Mouse (Mus musculus): Measurements from ENCODE around the gene Nxpe5. TPM values are rescaled to one million over a fixed set of nuclear protein-coding genes. Genes with fewer than 3 reads are reported as not detected.
A peak's percentile ranks its signal among the peaks of the same experiment; 100 is the strongest.

The Nxpe5 gene
- polyA plus RNA-seq, 1 experiment from 2014 or later = not detected

- no peak overlapping the region for H3K4me3 ChIP-seq
- H3K27ac ChIP-seq = no peak overlapping the region
- H3K9me3 ChIP-seq = no peaks in the 10 kb centered on the region
- no peaks in the 10 kb centered on the region for H3K27me3 ChIP-seq (ENCODE audit: poor library complexity, severe bottlenecking)
- WGBS = 91% methylated on average over 10 of the region's 10 CpGs
- peaks cover 47% of the 10 kb centered on the region for H3K36me3 ChIP-seq (replicated peaks)
- no peak for DNase-seq (ENCODE audit: extremely low spot score, low spot score)
- H3K4me1 ChIP-seq = peaks cover 27% of the 10 kb centered on the region
Observed at GRCm38 (mm10) chr5:138256966-138257584, 31.4 kb downstream of the Nxpe5 start.

DNA sequence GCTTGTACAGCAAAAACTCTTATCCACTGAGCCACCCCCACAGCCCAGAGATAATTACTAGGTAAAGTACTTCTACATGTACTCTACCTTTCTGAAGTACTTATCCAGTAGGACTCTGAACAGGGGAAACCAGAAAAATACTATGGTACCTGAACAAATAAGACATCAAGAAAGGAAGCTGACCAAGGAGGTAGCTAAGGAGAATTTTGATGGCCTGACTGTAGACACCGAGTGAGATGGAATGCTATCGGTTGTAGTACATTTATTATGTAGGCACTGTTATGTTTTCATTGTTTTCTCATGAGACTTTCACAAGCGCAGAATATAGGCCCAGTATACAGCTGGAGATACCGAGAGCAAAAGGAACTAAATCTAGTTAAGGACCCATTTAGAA lies 31.9 kb downstream of the Nxpe5 start:
- Histone ChIP-seq H3K27ac (no peak overlapping the region), H3K4me3 (no peak overlapping the region), H3K27me3 (ENCODE audit: poor library complexity, severe bottlenecking) (no peaks in the 10 kb centered on the region), H3K36me3 (replicated peaks) (peaks cover 52% of the 10 kb centered on the region), H3K4me1 (peaks cover 32% of the 10 kb centered on the region), H3K9me3 (no peaks in the 10 kb centered on the region)
- DNase-seq (ENCODE audit: extremely low spot score, low spot score) = no peak
- WGBS = 95% methylated on average over 4 of the region's 4 CpGs

GRCm38 (mm10) chr5:138258078-138258477 lies 32.4 kb downstream of the Nxpe5 start:
- Histone ChIP-seq H3K27ac (no peak overlapping the region), H3K4me1 (peaks cover 37% of the 10 kb centered on the region), H3K27me3 (ENCODE audit: poor library complexity, severe bottlenecking) (no peaks in the 10 kb centered on the region), H3K36me3 (replicated peaks) (peaks cover 52% of the 10 kb centered on the region), H3K9me3 (no peaks in the 10 kb centered on the region), H3K4me3 (no peak overlapping the region)
- WGBS = 93% methylated on average over 3 of the region's 3 CpGs
- DNase-seq (ENCODE audit: extremely low spot score, low spot score) = no peak

DNA sequence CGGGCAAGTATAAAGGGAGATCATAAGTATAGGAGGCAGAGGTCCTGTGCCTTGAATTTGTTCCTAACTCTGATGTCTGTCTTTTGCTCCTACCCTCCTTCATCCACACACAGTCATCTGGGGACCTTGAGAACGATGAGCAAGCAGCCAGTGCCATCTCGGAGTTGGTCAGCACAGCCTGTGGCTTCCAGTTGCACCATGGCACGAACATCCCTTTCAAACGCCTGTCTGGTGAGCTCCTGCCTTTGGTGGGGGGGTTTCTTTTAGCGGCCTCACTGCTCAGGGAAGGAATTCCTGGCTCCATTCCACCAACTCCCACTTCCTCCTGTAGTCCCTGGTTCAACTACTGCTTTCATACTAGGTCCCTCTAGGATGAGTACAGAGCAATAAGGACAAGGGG lies 32.8 kb downstream of the Nxpe5 start:
- Histone ChIP-seq H3K27me3 (ENCODE audit: poor library complexity, severe bottlenecking) (no peaks in the 10 kb centered on the region), H3K9me3 (no peaks in the 10 kb centered on the region), H3K36me3 (replicated peaks) (peaks cover 52% of the 10 kb centered on the region), H3K4me1 (peaks cover 42% of the 10 kb centered on the region), H3K4me3 (no peak overlapping the region), H3K27ac (no peak overlapping the region)
- DNase-seq (ENCODE audit: extremely low spot score, low spot score) = no peak
- 83% methylated on average over 6 of the region's 6 CpGs for WGBS

DNA sequence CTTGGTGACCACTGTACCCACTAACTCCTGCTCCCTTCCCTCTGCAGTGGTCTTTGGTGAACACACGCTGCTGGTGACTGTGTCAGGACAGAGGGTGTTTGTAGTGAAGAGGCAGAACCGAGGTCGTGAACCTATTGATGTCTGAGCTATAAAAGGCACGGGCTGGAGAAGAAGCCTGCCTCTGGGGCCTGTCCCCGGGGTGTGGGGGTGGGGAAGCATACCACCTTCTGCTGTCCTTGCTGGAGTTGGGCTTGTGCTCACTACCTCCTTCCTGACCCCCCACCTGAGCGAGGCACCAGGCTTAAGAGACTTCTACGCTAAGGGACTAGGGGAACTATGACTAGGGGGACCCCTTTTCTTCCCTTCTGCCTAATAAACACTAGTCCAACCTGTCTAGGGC lies 33.3 kb downstream of the Nxpe5 start:
- no peak overlapping the region for H3K4me3 ChIP-seq
- H3K9me3 ChIP-seq = no peaks in the 10 kb centered on the region
- WGBS = 73% methylated on average over 7 of the region's 7 CpGs
- H3K4me1 ChIP-seq = peaks cover 42% of the 10 kb centered on the region
- H3K27me3 ChIP-seq (ENCODE audit: poor library complexity, severe bottlenecking) = no peaks in the 10 kb centered on the region
- peaks cover 52% of the 10 kb centered on the region for H3K36me3 ChIP-seq (replicated peaks)
- no peak for DNase-seq (ENCODE audit: extremely low spot score, low spot score)
- H3K27ac ChIP-seq = no peak overlapping the region

- Histone ChIP-seq H3K27ac (no peak overlapping the region), H3K9me3 (no peaks in the 10 kb centered on the region), H3K27me3 (ENCODE audit: poor library complexity, severe bottlenecking) (no peaks in the 10 kb centered on the region), H3K4me3 (no peak overlapping the region), H3K36me3 (replicated peaks) (peaks cover 52% of the 10 kb centered on the region), H3K4me1 (peaks cover 46% of the 10 kb centered on the region)
- 88% methylated on average over 10 of the region's 10 CpGs for WGBS
- DNase-seq (ENCODE audit: extremely low spot score, low spot score) = no peak
Observed at GRCm38 (mm10) chr5:138260051-138260450, 34.4 kb downstream of the Nxpe5 start.

DNA sequence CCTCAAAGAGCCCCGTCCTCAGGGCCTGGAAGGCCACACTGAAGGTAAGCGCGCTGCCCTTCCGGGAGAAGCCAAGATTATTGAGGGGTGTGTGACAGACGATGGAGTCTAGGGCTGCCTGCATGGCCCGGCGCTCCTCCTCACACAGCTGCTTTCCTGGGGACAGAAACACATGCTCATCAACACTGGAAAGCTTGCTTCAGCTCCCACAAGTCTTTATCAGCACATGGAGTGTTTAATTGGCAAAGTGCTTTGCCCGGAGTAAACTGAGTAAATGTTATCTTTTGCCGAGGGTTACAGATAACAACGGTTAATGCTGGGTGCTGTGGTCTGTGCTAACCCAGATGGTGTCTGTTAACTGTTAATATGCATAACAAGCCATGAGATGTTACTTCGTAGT lies 35.1 kb downstream of the Nxpe5 start:
- 90% methylated on average over 11 of the region's 11 CpGs for WGBS
- Histone ChIP-seq H3K36me3 (replicated peaks) (peaks cover 58% of the 10 kb centered on the region), H3K4me3 (peak overlapping the region; percentile 1; the same call in 1 of the 2 replicates), H3K4me1 (peaks cover 41% of the 10 kb centered on the region), H3K27ac (no peak overlapping the region), H3K27me3 (ENCODE audit: poor library complexity, severe bottlenecking) (no peaks in the 10 kb centered on the region), H3K9me3 (no peaks in the 10 kb centered on the region)
- DNase-seq (ENCODE audit: extremely low spot score, low spot score) = no peak

- Histone ChIP-seq H3K4me1 (peaks cover 30% of the 10 kb centered on the region), H3K27ac (no peak overlapping the region), H3K27me3 (ENCODE audit: poor library complexity, severe bottlenecking) (no peaks in the 10 kb centered on the region), H3K36me3 (replicated peaks) (peaks cover 66% of the 10 kb centered on the region), H3K4me3 (peak overlapping the region; percentile 99; the same call in 1 of the 2 replicates), H3K9me3 (no peaks in the 10 kb centered on the region)
- WGBS = 74% methylated on average over 4 of the region's 4 CpGs
- no peak for DNase-seq (ENCODE audit: extremely low spot score, low spot score)
Observed at GRCm38 (mm10) chr5:138262001-138262400, 36.3 kb downstream of the Nxpe5 start.

DNA sequence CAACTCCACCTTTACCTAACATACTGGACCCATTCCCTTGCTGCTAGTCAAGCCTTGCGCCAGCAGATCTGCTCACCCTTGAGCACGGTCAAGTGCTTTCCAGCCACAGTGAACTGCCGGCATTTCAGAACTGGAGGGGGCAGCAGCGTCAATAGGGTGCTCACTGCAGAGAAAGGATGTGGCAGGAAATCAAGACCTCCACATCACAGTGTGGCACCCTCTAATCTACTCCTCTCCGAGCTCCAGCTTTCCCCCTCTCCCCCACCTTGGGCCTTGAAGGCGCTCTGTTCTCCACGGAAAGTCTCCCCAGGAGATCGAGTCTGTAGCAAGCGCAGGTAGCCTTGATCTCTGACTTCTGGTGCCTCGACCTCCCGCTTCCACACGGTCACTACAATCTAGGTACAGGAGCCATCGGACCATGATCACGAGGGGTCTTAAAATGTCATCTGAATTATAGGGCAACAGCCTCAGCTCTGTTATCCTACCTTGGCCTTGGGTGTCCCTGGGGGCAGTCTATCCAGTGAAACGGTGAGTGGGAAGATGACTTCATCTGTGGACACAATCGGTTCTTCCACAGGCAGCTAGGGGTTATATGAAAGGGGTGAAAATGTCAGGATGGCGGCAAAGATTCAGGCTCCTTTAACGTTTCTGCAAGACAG lies 37.0 kb downstream of the Nxpe5 start:
- H3K36me3 ChIP-seq (replicated peaks) = peaks cover 62% of the 10 kb centered on the region
- H3K27ac ChIP-seq = peak overlapping the region; percentile 93
- H3K4me3 ChIP-seq = peak overlapping the region; percentile 99
- H3K4me1 ChIP-seq = peaks cover 30% of the 10 kb centered on the region
- WGBS = 72% methylated on average over 18 of the region's 18 CpGs
- no peak for DNase-seq (ENCODE audit: extremely low spot score, low spot score)
- H3K27me3 ChIP-seq (ENCODE audit: poor library complexity, severe bottlenecking) = no peaks in the 10 kb centered on the region
- H3K9me3 ChIP-seq = no peaks in the 10 kb centered on the region

GRCm38 (mm10) chr5:138263260-138264206 lies 37.8 kb downstream of the Nxpe5 start, which contains the start of gene BC037034:
BC037034 (minus strand) TSS chr5:138264033.
- Histone ChIP-seq H3K4me3 (peak within 1 kb of the TSS; percentile 99), H3K4me1 (peaks cover 30% of the 10 kb centered on the region), H3K27me3 (ENCODE audit: poor library complexity, severe bottlenecking) (no peaks in the 10 kb centered on the region), H3K27ac (peak within 1 kb of the TSS; percentile 93), H3K36me3 (replicated peaks) (peaks cover 54% of the 10 kb centered on the region), H3K9me3 (no peaks in the 10 kb centered on the region)
- DNase-seq (ENCODE audit: extremely low spot score, low spot score) = peak; percentile 90
- WGBS = under 1% methylated on average over 66 of the region's 71 CpGs

- H3K9me3 ChIP-seq = no peaks in the 10 kb centered on the region
- no peaks in the 10 kb centered on the region for H3K27me3 ChIP-seq (ENCODE audit: poor library complexity, severe bottlenecking)
- peak overlapping the region; percentile 99 for H3K4me3 ChIP-seq
- WGBS = 17% methylated on average over 6 of the region's 6 CpGs
- H3K27ac ChIP-seq = peak overlapping the region; percentile 93
- no peak for DNase-seq (ENCODE audit: extremely low spot score, low spot score)
- H3K4me1 ChIP-seq = peaks cover 30% of the 10 kb centered on the region
- peaks cover 48% of the 10 kb centered on the region for H3K36me3 ChIP-seq (replicated peaks)
Observed at GRCm38 (mm10) chr5:138264207-138264578, 38.5 kb downstream of the Nxpe5 start.

DNA sequence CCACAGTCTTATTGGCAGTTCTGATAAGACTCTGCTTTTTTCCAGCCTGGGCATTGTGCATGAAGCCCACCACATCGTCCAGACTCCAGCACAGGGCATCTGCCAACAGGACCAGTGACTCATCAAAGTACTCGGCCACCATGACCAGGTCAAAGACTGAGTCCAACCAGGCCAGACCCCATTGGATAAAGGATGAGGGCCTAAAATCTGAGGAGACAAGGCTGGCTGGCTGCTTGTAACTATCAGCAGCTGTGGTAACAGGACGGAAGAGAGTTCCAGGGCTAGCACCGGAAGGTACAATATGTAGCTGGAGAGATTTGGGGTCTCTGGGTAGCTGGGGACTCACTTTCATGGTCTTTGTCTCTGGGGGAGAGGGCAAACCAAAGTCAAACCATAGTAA lies 40.0 kb downstream of the Nxpe5 start:
- no peak for DNase-seq (ENCODE audit: extremely low spot score, low spot score)
- H3K4me1 ChIP-seq = peaks cover 31% of the 10 kb centered on the region
- H3K36me3 ChIP-seq (replicated peaks) = peaks cover 33% of the 10 kb centered on the region
- H3K4me3 ChIP-seq = no peak overlapping the region
- WGBS = 96% methylated on average over 4 of the region's 4 CpGs
- no peaks in the 10 kb centered on the region for H3K9me3 ChIP-seq
- H3K27ac ChIP-seq = no peak overlapping the region
- H3K27me3 ChIP-seq (ENCODE audit: poor library complexity, severe bottlenecking) = peaks cover 3% of the 10 kb centered on the region; the same call in 1 of the 2 replicates

All from forebrain, embryonic 10.5 days (tissue).